Mouse (Mus musculus) lung, embryonic 16.5 days (tissue): ENCODE results near the gene Phactr2. TPM values are rescaled to one million over a fixed set of nuclear protein-coding genes. Genes with fewer than 3 reads are reported as not detected.

Experiments used
- ATAC-seq: fragments of 200-750 bp; cut with Nextera tagmentation; 2 replicates; pipeline ENCODE4 v1.8.0; 2017; ENCODE audit warnings: low read depth, mild to moderate bottlenecking, moderate library complexity
- H3K27ac ChIP-seq: fragments of 300-500 bp; sonication (generic); 2 replicates; pipeline ENCODE4 v1.5.1; 2014; ENCODE audit warnings: mild to moderate bottlenecking, control low read depth, low read length
- H3K27me3 ChIP-seq: fragments of 300-500 bp; sonication (generic); 2 replicates; pipeline ENCODE4 v1.6.1; 2014; ENCODE audit warnings: low read depth, low read length, mixed read lengths; ENCODE audit not compliant: control insufficient read depth, insufficient read depth
- H3K36me3 ChIP-seq: fragments of 300-500 bp; sonication (generic); 2 replicates; pipeline ENCODE4 v1.6.1; 2014; ENCODE audit warnings: low read length; ENCODE audit not compliant: control insufficient read depth, insufficient read depth
- H3K4me1 ChIP-seq: fragments of 300-500 bp; sonication (generic); replicated peaks from 2 replicates; pipeline ENCODE4 v1.6.1; 2014; ENCODE audit warnings: low read length, mixed read lengths; ENCODE audit not compliant: control insufficient read depth, insufficient read depth
- H3K4me2 ChIP-seq: fragments of 300-500 bp; sonication (generic); 2 replicates; pipeline ENCODE4 v1.6.1; 2014; ENCODE audit warnings: low read depth, low read length, control low read depth
- H3K4me3 ChIP-seq: fragments of 300-500 bp; sonication (generic); 2 replicates; pipeline ENCODE4 v1.5.1; 2014; ENCODE audit warnings: mild to moderate bottlenecking, low read length, control low read depth
- H3K9ac ChIP-seq: fragments of 300-500 bp; sonication (generic); 2 replicates; pipeline ENCODE4 v1.6.1; 2014; ENCODE audit warnings: low read length, control low read depth
- H3K9me3 ChIP-seq: fragments of 300-500 bp; sonication (generic); 2 replicates; pipeline ENCODE4 v1.6.1; 2016; ENCODE audit warnings: low read length; ENCODE audit not compliant: control insufficient read depth
- WGBS: fragments of 180-500 bp; shearing (Covaris S2); extraction: QIAGEN DNeasy Blood & Tissue Kit; methylation state at CpG from one replicate; pipeline ENCODE4 v1.1.7; 2014; 5-methylcytosine and 5-hydroxymethylcytosine counted together
- polyA plus RNA-seq: library from polyadenylated mRNA; unstranded; fragments of >200 nt; fragmentation: Nextera tagmentation; extraction: Ambion mirVana; gene quantifications from 2 replicates; pipeline ENCODE4 v1.2.1, GENCODE M21; 2015

The Phactr2 gene
- polyA plus RNA-seq, 1 experiment from 2014 or later, result 22.3 TPM

GRCm38 (mm10) chr10:13233941-13234340 is 240.3 kb downstream of the Phactr2 start:
- H3K9me3 ChIP-seq, result no peaks in the 10 kb centered on the region

GRCm38 (mm10) chr10:13233143-13233622 is 241.0 kb downstream of the Phactr2 start:
- Histone ChIP-seq H3K4me2 (no peak overlapping the region), H3K27me3 (no peaks in the 10 kb centered on the region), H3K9ac (no peak overlapping the region), H3K27ac (no peak overlapping the region), H3K4me1 (0 out of 2 replicates have a peak, but pooled peaks cover 2% of the 10 kb centered on the region), H3K36me3 (peaks cover 2% of the 10 kb centered on the region; the same call in 1 of the 2 replicates), H3K4me3 (no peak overlapping the region), H3K9me3 (no peaks in the 10 kb centered on the region)
- ATAC-seq, result no peak
- 73% methylated on average over 2 of the region's 2 CpGs for WGBS

More at GRCm38 (mm10) chr10:13233941-13234340, 240.3 kb downstream of the Phactr2 start:
- Histone ChIP-seq H3K27ac (peak overlapping the region; percentile 45; the same call in 1 of the 2 replicates), H3K27me3 (no peaks in the 10 kb centered on the region), H3K4me2 (no peak overlapping the region), H3K36me3 (peaks cover 5% of the 10 kb centered on the region), H3K4me3 (no peak overlapping the region), H3K4me1 (0 out of 2 replicates have a peak, but pooled peaks cover 2% of the 10 kb centered on the region), H3K9ac (no peak overlapping the region)
- ATAC-seq, result no peak
- 85% methylated on average over 10 of the region's 10 CpGs for WGBS

DNA sequence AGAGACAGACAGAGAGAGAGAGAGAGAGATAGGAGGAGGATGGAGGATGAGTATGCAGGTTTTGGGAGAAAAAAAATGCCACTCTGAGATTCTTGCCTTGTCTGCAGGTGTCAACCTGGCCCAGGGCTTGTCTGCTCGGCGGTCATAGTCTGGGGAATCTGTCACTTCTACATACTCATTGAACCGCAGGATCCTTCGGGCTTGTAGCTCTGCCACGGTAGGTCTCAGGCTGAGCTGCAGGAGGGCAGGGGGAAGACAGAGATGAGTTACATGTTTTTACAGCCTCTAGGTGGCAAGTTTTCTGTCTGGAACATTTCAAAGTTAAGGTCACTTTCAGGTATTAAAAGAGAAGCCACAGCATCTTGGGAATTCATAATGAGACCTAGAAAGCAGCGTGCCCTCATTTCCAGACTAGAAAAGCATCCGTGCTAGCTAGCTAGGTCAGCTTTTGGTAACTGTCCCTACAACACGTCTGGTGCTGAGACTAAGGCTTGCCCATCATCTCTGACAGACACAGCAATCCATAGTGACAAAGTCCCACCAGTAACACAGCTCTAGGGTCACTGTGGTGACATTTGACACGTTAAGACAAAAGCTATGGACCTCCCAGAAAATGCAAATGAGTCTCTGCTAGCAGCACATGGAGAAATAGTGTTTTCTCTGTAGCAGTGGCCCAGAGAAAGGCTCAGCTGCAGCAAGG is 241.6 kb downstream of the Phactr2 start:
- Histone ChIP-seq H3K9ac (no peak overlapping the region), H3K4me1 (0 out of 2 replicates have a peak, but pooled peaks cover 2% of the 10 kb centered on the region), H3K27ac (no peak overlapping the region), H3K36me3 (no peaks in the 10 kb centered on the region), H3K4me2 (no peak overlapping the region), H3K4me3 (no peak overlapping the region), H3K27me3 (no peaks in the 10 kb centered on the region), H3K9me3 (no peaks in the 10 kb centered on the region)
- no peak for ATAC-seq
- WGBS, result 70% methylated on average over 9 of the region's 9 CpGs

DNA sequence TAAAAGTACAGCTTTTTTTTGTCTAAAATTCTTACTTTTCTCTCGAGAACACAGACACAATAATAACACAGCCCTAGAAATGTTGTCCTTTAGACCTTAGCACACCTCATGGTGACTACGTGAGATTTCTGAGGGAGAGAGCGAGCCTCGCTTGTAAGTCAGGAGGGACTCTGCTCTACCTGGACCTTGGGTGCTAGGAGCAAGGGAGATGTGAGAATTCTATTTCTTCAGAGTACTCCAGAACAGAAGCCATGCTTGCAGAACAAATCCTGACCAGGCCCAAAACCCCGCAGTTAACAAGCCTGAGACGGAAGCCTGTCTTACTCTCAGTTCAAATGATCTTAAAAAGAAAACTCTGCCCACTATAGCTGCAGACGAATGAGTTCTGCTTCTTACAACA is 243.5 kb downstream of the Phactr2 start:
- Histone ChIP-seq H3K36me3 (no peaks in the 10 kb centered on the region), H3K9ac (no peak overlapping the region), H3K4me2 (no peak overlapping the region)

DNA sequence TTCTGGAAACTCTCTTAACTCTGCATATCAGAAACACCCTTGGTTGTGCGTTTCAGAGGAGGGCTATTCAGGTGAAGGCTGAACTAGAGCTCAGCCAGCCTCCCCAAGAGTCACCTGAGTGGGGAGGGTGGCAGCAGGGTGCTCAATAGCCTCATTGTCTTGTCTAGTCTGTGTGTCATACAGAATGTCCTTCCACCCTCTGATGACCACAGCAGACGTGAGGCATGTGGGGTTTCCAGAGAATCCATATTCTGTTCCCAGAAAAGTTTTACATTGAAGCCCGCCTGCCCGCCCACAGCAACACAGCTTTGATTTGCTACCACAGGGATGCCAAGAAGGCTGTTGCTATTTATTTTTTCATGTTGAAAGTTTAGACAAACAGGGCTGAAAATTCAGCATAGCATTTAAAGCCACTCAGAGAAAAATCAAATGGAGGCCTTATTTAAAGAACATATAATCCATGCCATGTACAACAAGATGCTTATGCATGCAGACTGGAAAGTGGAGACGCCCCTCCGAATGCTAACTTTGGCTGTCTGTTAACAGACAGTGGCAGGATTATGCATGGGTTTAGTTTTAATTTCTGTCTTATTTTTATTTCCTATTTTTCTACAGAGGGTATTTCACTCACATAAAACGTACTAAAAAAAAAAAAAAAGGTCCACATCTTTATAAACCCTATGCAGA is 248.7 kb downstream of the Phactr2 start:
- Histone ChIP-seq H3K27ac (no peak overlapping the region), H3K9me3 (no peaks in the 10 kb centered on the region), H3K27me3 (no peaks in the 10 kb centered on the region), H3K36me3 (peaks cover 12% of the 10 kb centered on the region; the same call in 1 of the 2 replicates), H3K4me2 (no peak overlapping the region), H3K9ac (no peak overlapping the region), H3K4me1 (0 out of 2 replicates have a peak, but pooled peaks cover 4% of the 10 kb centered on the region), H3K4me3 (no peak overlapping the region)
- no peak for ATAC-seq
- 79% methylated on average over 7 of the region's 7 CpGs for WGBS

More for the DNA sequence above, 243.5 kb downstream of the Phactr2 start:
- Histone ChIP-seq H3K4me1 (0 out of 2 replicates have a peak, but pooled peaks cover 6% of the 10 kb centered on the region), H3K9me3 (no peaks in the 10 kb centered on the region), H3K4me3 (no peak overlapping the region), H3K27me3 (no peaks in the 10 kb centered on the region), H3K27ac (no peak overlapping the region)
- WGBS, result 86% methylated on average over 7 of the region's 7 CpGs
- no peak for ATAC-seq

DNA sequence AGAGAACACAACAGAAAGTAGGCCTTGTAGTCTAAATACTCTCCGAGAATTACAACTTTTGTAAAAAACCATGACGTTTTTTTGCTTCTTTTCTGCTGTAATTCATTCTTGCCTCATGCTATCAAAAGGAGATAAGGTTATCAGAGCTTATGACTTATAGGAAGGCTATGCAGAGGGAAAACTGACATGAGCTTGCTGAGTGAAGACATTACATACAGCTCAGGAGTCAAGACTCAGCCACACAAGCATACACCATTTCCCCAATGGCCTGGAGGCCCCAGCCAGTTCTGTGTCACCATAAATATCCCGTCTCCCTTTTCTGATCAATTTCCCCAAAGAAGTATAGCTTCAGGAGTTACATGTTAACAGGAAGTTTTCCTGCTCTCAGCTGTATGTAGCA is 252.1 kb downstream of the Phactr2 start:
- 70% methylated on average over 3 of the region's 3 CpGs for WGBS
- Histone ChIP-seq H3K9me3 (no peaks in the 10 kb centered on the region), H3K4me3 (no peak overlapping the region), H3K27ac (no peak overlapping the region), H3K9ac (no peak overlapping the region), H3K4me2 (no peak overlapping the region), H3K4me1 (0 out of 2 replicates have a peak, but pooled peaks cover 4% of the 10 kb centered on the region), H3K36me3 (peaks cover 16% of the 10 kb centered on the region; the same call in 1 of the 2 replicates), H3K27me3 (no peaks in the 10 kb centered on the region)
- no peak for ATAC-seq

GRCm38 (mm10) chr10:13220061-13220460 is 254.2 kb downstream of the Phactr2 start:
- peaks cover 13% of the 10 kb centered on the region; the same call in 1 of the 2 replicates for H3K36me3 ChIP-seq
- H3K9ac ChIP-seq, result no peak overlapping the region
- H3K4me3 ChIP-seq, result no peak overlapping the region
- no peaks in the 10 kb centered on the region for H3K9me3 ChIP-seq
- ATAC-seq, result no peak
- 73% methylated on average over 1 of the region's 1 CpGs for WGBS
- H3K4me1 ChIP-seq, result no peaks in the 10 kb centered on the region
- H3K27ac ChIP-seq, result no peak overlapping the region
- H3K27me3 ChIP-seq, result no peaks in the 10 kb centered on the region
- no peak overlapping the region for H3K4me2 ChIP-seq

GRCm38 (mm10) chr10:13213956-13214355 is 260.3 kb downstream of the Phactr2 start:
- 54% methylated on average over 12 of the region's 12 CpGs for WGBS

DNA sequence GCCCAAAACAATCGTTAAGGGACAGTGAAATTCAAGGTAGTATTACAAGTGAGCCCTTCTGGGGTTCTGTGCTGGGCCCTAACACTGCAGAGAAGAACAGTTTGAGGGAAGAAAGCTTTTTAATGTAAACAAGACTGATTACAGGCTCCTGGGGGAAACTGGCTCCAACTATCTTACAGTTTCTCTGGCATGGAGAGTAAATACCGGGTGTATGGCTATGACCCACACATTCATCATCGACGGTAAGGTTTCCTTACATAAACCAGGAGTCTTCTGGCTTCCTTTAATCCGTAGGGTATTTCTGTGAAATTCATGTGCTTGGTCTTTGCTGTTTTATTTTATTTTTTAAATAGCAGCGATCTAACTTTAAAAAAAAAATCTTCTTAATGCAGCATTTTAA is 261.4 kb downstream of the Phactr2 start:
- H3K4me3 ChIP-seq, result no peak overlapping the region
- peaks cover 22% of the 10 kb centered on the region for H3K4me1 ChIP-seq
- H3K9ac ChIP-seq, result no peak overlapping the region
- no peaks in the 10 kb centered on the region for H3K9me3 ChIP-seq
- no peak overlapping the region for H3K27ac ChIP-seq
- WGBS, result 48% methylated on average over 6 of the region's 6 CpGs
- no peaks in the 10 kb centered on the region for H3K27me3 ChIP-seq
- no peaks in the 10 kb centered on the region for H3K36me3 ChIP-seq
- ATAC-seq, result no peak
- H3K4me2 ChIP-seq, result no peak overlapping the region

More at GRCm38 (mm10) chr10:13213956-13214355, 260.3 kb downstream of the Phactr2 start:
- Histone ChIP-seq H3K27me3 (no peaks in the 10 kb centered on the region), H3K4me3 (no peak overlapping the region), H3K9me3 (no peaks in the 10 kb centered on the region), H3K27ac (no peak overlapping the region), H3K9ac (no peak overlapping the region), H3K4me2 (no peak overlapping the region), H3K36me3 (no peaks in the 10 kb centered on the region), H3K4me1 (peaks cover 22% of the 10 kb centered on the region)
- ATAC-seq, result no peak
